Mouse (Mus musculus) stomach, embryonic 16.5 days (tissue): ENCODE measurements around the gene March6. TPM values are rescaled to one million over a fixed set of nuclear protein-coding genes. Genes with fewer than 3 reads are reported as not detected.

Experiments used
- ATAC-seq: fragments of 200-750 bp; cut with Nextera tagmentation; 2 replicates; pipeline ENCODE4 v1.8.0; 2017; ENCODE audit warnings: moderate number of reproducible peaks, moderate TSS enrichment; ENCODE audit not compliant: insufficient read depth, low FRiP score
- H3K27ac ChIP-seq: fragments of 300-500 bp; sonication (generic); 2 replicates; pipeline ENCODE4 v1.5.1; 2014; ENCODE audit warnings: low read length
- H3K27me3 ChIP-seq: fragments of 300-500 bp; sonication (generic); 2 replicates; pipeline ENCODE4 v1.6.1; 2014; ENCODE audit warnings: low read length, control low read depth, mixed read lengths; ENCODE audit not compliant: control insufficient read depth, insufficient read depth
- H3K36me3 ChIP-seq: fragments of 300-500 bp; sonication (generic); 2 replicates; pipeline ENCODE4 v1.6.1; 2014; ENCODE audit warnings: low read length; ENCODE audit not compliant: control insufficient read depth, insufficient read depth
- H3K4me1 ChIP-seq: fragments of 300-500 bp; sonication (generic); 2 replicates; pipeline ENCODE4 v1.6.1; 2014; ENCODE audit warnings: low read length, control low read depth, mixed read lengths; ENCODE audit not compliant: control insufficient read depth, insufficient read depth
- H3K4me2 ChIP-seq: fragments of 300-500 bp; sonication (generic); 2 replicates; pipeline ENCODE4 v1.6.1; 2014; ENCODE audit warnings: low read depth, low read length, mixed read lengths
- H3K4me3 ChIP-seq: fragments of 300-500 bp; sonication (generic); replicated peaks from 2 replicates; pipeline ENCODE4 v1.5.1; 2014; ENCODE audit warnings: mild to moderate bottlenecking, low read length
- H3K9ac ChIP-seq: fragments of 300-500 bp; sonication (generic); 2 replicates; pipeline ENCODE4 v1.6.1; 2014; ENCODE audit warnings: low read length
- H3K9me3 ChIP-seq: fragments of 300-500 bp; sonication (generic); replicated peaks from 2 replicates; pipeline ENCODE4 v1.6.1; 2016; ENCODE audit warnings: low read length, control low read depth; ENCODE audit not compliant: control insufficient read depth
- WGBS: fragments of 180-500 bp; shearing (Covaris S2); extraction: QIAGEN DNeasy Blood & Tissue Kit; methylation state at CpG from one replicate; pipeline ENCODE4 v1.1.7; 2014; 5-methylcytosine and 5-hydroxymethylcytosine counted together
- polyA plus RNA-seq: library from polyadenylated mRNA; unstranded; fragments of >200 nt; fragmentation: Nextera tagmentation; extraction: Ambion mirVana; gene quantifications from 2 replicates; pipeline ENCODE4 v1.2.1, GENCODE M21; 2015

The March6 gene
- polyA plus RNA-seq, 1 experiment from 2014 or later = 30.2 TPM

DNA sequence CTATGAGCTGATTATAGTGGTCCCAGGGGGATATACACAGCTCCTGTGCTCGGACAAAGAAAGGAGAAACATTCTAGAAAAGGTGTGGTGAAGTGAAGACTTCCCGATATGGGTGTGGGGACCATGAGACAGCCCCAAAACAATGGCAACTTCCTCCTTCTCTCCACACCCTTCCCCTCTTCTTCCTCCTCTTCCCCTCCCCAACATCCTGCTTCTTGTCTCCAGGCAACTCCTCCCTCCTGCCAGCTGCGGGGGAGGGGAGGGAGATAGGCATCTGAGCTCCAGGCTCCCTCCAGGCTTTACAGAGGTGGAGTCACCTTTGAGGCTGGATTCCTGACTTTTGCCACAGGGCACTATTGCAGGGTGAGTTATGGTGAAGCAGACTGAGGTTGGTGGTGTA is 117.9 kb downstream of the March6 start:
- no peak overlapping the region for H3K9ac ChIP-seq
- H3K4me1 ChIP-seq = no peaks in the 10 kb centered on the region
- H3K4me3 ChIP-seq = no peak overlapping the region
- ATAC-seq = no peak
- no peaks in the 10 kb centered on the region for H3K36me3 ChIP-seq
- no peak overlapping the region for H3K4me2 ChIP-seq
- no peak overlapping the region for H3K27ac ChIP-seq
- no peaks in the 10 kb centered on the region for H3K9me3 ChIP-seq
- WGBS = 33% methylated on average over 3 of the region's 3 CpGs
- H3K27me3 ChIP-seq = no peaks in the 10 kb centered on the region

DNA sequence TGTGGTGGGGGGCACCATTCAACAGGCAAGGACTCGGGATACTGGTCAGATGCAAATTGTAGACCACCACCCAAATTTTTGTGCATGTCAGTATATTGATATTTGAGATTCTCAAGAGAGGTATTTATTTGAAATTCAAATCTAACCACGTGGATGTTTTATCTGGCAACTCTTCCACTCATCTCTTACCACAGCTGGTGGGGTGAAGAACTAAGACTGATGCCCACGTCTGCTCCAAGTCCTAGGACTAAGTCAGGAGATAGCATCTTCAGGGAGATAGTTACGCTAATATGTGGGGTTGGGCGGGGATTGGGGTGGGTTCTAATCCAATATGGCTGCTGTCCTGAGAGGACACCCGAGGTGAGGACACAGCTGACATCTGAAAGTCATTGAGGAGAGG is 118.4 kb downstream of the March6 start:
- no peak overlapping the region for H3K9ac ChIP-seq
- ATAC-seq = no peak
- 71% methylated on average over 6 of the region's 6 CpGs for WGBS

DNA sequence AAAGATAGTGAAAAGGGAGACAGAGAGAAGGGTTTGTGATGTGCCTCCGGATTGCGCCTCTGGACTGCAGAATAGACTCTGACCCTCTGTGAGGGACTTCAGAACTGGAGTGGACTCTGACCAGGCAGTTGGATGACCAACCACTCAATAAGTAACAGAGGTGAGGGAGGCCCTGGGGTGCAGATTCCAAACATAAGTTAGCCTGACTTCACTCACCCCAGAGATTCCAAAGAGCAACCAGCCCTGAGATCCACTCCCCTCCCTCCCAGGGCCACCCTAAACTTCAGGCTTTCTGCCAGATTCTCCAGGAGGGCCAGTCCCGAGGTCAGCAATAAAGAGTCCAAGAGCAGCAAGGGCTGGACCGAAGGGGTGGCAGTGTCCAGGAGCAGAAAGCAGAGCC is 123.4 kb downstream of the March6 start:
- Histone ChIP-seq H3K9me3 (no peaks in the 10 kb centered on the region), H3K27me3 (no peaks in the 10 kb centered on the region), H3K27ac (no peak overlapping the region), H3K4me3 (no peak overlapping the region), H3K4me2 (no peak overlapping the region), H3K9ac (no peak overlapping the region), H3K4me1 (no peaks in the 10 kb centered on the region), H3K36me3 (no peaks in the 10 kb centered on the region)
- 63% methylated on average over 4 of the region's 4 CpGs for WGBS
- ATAC-seq = no peak

More for the DNA sequence above, 118.4 kb downstream of the March6 start:
- H3K4me2 ChIP-seq = no peak overlapping the region
- no peak overlapping the region for H3K4me3 ChIP-seq
- no peaks in the 10 kb centered on the region for H3K4me1 ChIP-seq
- no peak overlapping the region for H3K27ac ChIP-seq
- H3K36me3 ChIP-seq = no peaks in the 10 kb centered on the region
- no peaks in the 10 kb centered on the region for H3K9me3 ChIP-seq
- H3K27me3 ChIP-seq = no peaks in the 10 kb centered on the region

DNA sequence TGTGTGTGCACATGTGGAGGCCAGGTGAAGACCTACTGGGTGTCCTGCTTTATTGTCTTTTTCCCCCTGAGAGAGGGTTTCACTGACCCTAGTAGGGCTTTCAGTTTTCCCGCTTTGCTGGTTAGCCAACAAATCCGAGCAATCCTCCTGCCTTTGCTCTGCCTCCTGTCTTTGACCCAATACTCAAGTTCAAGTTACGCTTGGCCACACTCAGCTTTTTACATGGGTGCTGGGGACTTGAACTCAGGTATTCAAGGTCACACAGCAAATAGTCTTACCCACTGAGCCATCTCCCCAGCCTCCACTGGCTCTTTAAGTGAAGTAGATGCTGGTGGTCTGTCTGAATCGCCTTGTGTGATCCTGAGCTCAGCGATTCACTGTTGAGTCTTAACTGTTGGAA is 124.0 kb downstream of the March6 start:
- Histone ChIP-seq H3K36me3 (no peaks in the 10 kb centered on the region), H3K9me3 (no peaks in the 10 kb centered on the region), H3K4me3 (no peak overlapping the region), H3K27me3 (no peaks in the 10 kb centered on the region), H3K4me2 (no peak overlapping the region), H3K27ac (no peak overlapping the region), H3K9ac (no peak overlapping the region), H3K4me1 (no peaks in the 10 kb centered on the region)
- ATAC-seq = no peak
- WGBS = 78% methylated on average over 5 of the region's 5 CpGs

Other genes with a start within 250 kb of the March6 start
- gene Ankrd33b, start 163.3 kb downstream of the March6 start, polyA plus RNA-seq = 0.46 and 0.69 TPM in 2 replicates
- gene Ropn1l, start 77.3 kb downstream of the March6 start, polyA plus RNA-seq = 2.2 and 2.3 TPM in 2 replicates
- gene Cmbl, start 34.3 kb upstream of the March6 start, polyA plus RNA-seq = 21.7 and 24.3 TPM in 2 replicates
- 455 and 460 TPM in 2 replicates for gene Cct5, start 70.8 kb upstream of the March6 start, polyA plus RNA-seq
- gene Fam173b, start 70.8 kb upstream of the March6 start, polyA plus RNA-seq = 13.2 and 13.6 TPM in 2 replicates